10 mouse cellular contexts compared by ENCODE assay signal in genomic region chr13:55836142-55836625, GRCm38 (mm10). TPM values are rescaled to one million over a fixed set of nuclear protein-coding genes. Genes with fewer than 3 reads are reported as not detected.
DNase-seq lines count a peak whose midpoint lies in the region; ATAC-seq and TF ChIP-seq lines count a peak whose summit lies in the region.
"Had no signal": no experiment of that assay in that cellular context is flagged by ENCODE, and none has a peak within 500 bp of the region (broad histone marks: within the 10 kb centered on the region; RNA-seq: fewer than 3 reads in every experiment).

Pitx1 (minus strand) TSS chr13:55836192.

- no peak for ATAC-seq in kidney, postnatal 0 days (replicated peaks; ENCODE audit: low FRiP score, low read depth)
- no peak for ATAC-seq in forebrain, embryonic 13.5 days
- no peak; the same call in 1 of the 2 replicates for ATAC-seq in neural tube, embryonic 12.5 days (ENCODE audit: low FRiP score, low read depth)
- ATAC-seq: lung, postnatal 0 days had no signal

- no peak within 1 kb of the TSS for H3K9ac ChIP-seq in kidney, postnatal 0 days (ENCODE audit: low read depth, low read length)
- no peak within 1 kb of the TSS for H3K9ac ChIP-seq in forebrain, embryonic 13.5 days
- H3K9ac ChIP-seq in neural tube, embryonic 12.5 days, result no peak within 1 kb of the TSS
- H3K9ac ChIP-seq: hindbrain, embryonic 15.5 days had no signal

- H3K4me1 ChIP-seq in kidney, postnatal 0 days (replicated peaks; ENCODE audit: insufficient read depth, low read length), result peaks cover 9% of the 10 kb centered on the region; the same call in 1 of the 2 replicates
- peaks cover 22% of the 10 kb centered on the region for H3K4me1 ChIP-seq in forebrain, embryonic 13.5 days
- peaks cover 20% of the 10 kb centered on the region for H3K4me1 ChIP-seq in neural tube, embryonic 12.5 days

- H3K27ac ChIP-seq in kidney, postnatal 0 days, result no peak within 1 kb of the TSS
- H3K27ac ChIP-seq in forebrain, embryonic 13.5 days, result no peak within 1 kb of the TSS
- no peak within 1 kb of the TSS for H3K27ac ChIP-seq in neural tube, embryonic 12.5 days
- H3K27ac ChIP-seq: hindbrain, embryonic 15.5 days had no signal

- WGBS in kidney, postnatal 0 days, result 5% methylated on average over 36 of the region's 36 CpGs
- under 1% methylated on average over 28 of the region's 36 CpGs for WGBS in forebrain, embryonic 13.5 days
- WGBS in neural tube, embryonic 12.5 days, result under 1% methylated on average over 36 of the region's 36 CpGs

- H3K27me3 ChIP-seq in kidney, postnatal 0 days (ENCODE audit: insufficient read depth, low read length), result peaks cover 94% of the 10 kb centered on the region
- peaks cover 100% of the 10 kb centered on the region for H3K27me3 ChIP-seq in forebrain, embryonic 13.5 days
- peaks cover 100% of the 10 kb centered on the region for H3K27me3 ChIP-seq in neural tube, embryonic 12.5 days (replicated peaks)

- no peak for TF ChIP-seq CTCF in kidney, postnatal 0 days (IDR thresholded peaks at IDR 0.05; ENCODE audit: low read depth)

- H3K9me3 ChIP-seq in kidney, postnatal 0 days (replicated peaks; ENCODE audit: low read length), result no peaks in the 10 kb centered on the region
- H3K9me3 ChIP-seq in forebrain, embryonic 13.5 days (replicated peaks), result no peaks in the 10 kb centered on the region
- H3K9me3 ChIP-seq in neural tube, embryonic 12.5 days, result no peaks in the 10 kb centered on the region
- H3K9me3 ChIP-seq: hindbrain, embryonic 15.5 days had no signal

- DNase-seq in embryo, embryonic 10.5 days (ENCODE audit: low spot score), result peak; percentile 39
- no peak for DNase-seq in embryo, embryonic 11 days
- DNase-seq in kidney, postnatal 0 days (ENCODE audit: low spot score), result no peak
- DNase-seq in kidney, adult 11 months, result no peak
- DNase-seq in spleen, adult 18-20 months, result no peak
- no peak for DNase-seq in thymus, adult 18-20 months

- H3K4me3 ChIP-seq in kidney, postnatal 0 days (replicated peaks; ENCODE audit: low read depth, low read length), result 0 out of 2 replicates have a peak within 1 kb of the TSS, but pooled peaks have one; percentile 0
- no peak within 1 kb of the TSS for H3K4me3 ChIP-seq in forebrain, embryonic 13.5 days
- no peak within 1 kb of the TSS for H3K4me3 ChIP-seq in neural tube, embryonic 12.5 days
- H3K4me3 ChIP-seq: hindbrain, embryonic 15.5 days had no signal

- no peaks in the 10 kb centered on the region for H3K36me3 ChIP-seq in kidney, postnatal 0 days (ENCODE audit: insufficient read depth, low read length)
- no peaks in the 10 kb centered on the region for H3K36me3 ChIP-seq in forebrain, embryonic 13.5 days (ENCODE audit: poor library complexity, severe bottlenecking)
- H3K36me3 ChIP-seq in neural tube, embryonic 12.5 days, result no peaks in the 10 kb centered on the region
- H3K36me3 ChIP-seq: hindbrain, embryonic 15.5 days had no signal

- H3K4me2 ChIP-seq in kidney, postnatal 0 days (ENCODE audit: low read length), result no peak within 1 kb of the TSS
- peak within 1 kb of the TSS; percentile 10; the same call in 1 of the 2 replicates for H3K4me2 ChIP-seq in forebrain, embryonic 13.5 days
- H3K4me2 ChIP-seq in neural tube, embryonic 12.5 days (replicated peaks), result peak within 1 kb of the TSS; percentile 25; the same call in 1 of the 2 replicates
- H3K4me2 ChIP-seq: hindbrain, embryonic 15.5 days had no signal

RNA-seq across cellular contexts. Expression of gene Pitx1, which starts in this region (rescaled TPM):
- 0.08 TPM in 1 of 2 replicates, not detected in the other for polyA plus RNA-seq in kidney, postnatal 0 days (2015; fragmentation: Nextera tagmentation; extraction: Ambion mirVana)
- not detected in 2 replicates for polyA plus RNA-seq in forebrain, embryonic 13.5 days (2015; fragmentation: Nextera tagmentation; extraction: Ambion mirVana)
- polyA plus RNA-seq in neural tube, embryonic 12.5 days (2016; fragmentation: Nextera tagmentation; extraction: Ambion mirVana), result 0.49 and 2.0 TPM in 2 replicates
- polyA plus RNA-seq: lung, postnatal 0 days had no signal
